Mouse (Mus musculus) lung, postnatal 36 days (tissue): ENCODE results near the gene Commd2.
A peak's percentile ranks its signal among the peaks of the same experiment; 100 is the strongest.

Source experiments
- DNase-seq: peaks from one replicate; pipeline ENCODE4 v3.0.0; 2022; ENCODE audit warnings: mixed read lengths

Gene Commd2

GRCm38 (mm10) chr3:57651231-57651864 is at the start of gene Commd2:
Commd2 (minus strand) TSS chr3:57651715.
- peak; percentile 92 for DNase-seq

GRCm38 (mm10) chr3:57696779-57697178 is 45.3 kb upstream of the Commd2 start:
- DNase-seq = no peak

- DNase-seq = no peak
These were observed 44.7 kb upstream of the Commd2 start for GRCm38 (mm10) chr3:57696249-57696648.

GRCm38 (mm10) chr3:57692719-57693118 is 41.2 kb upstream of the Commd2 start, which contains the start of gene Ankub1:
Ankub1 (minus strand) TSS chr3:57692799.
- DNase-seq = no peak

GRCm38 (mm10) chr3:57691772-57692171 is 40.3 kb upstream of the Commd2 start:
- DNase-seq = no peak

- no peak for DNase-seq
These were observed 26.3 kb upstream of the Commd2 start for GRCm38 (mm10) chr3:57677786-57678185.

GRCm38 (mm10) chr3:57674075-57674474 is 22.6 kb upstream of the Commd2 start:
- DNase-seq = peak; percentile 54

- peak; percentile 85 for DNase-seq
These were observed 22.1 kb upstream of the Commd2 start for GRCm38 (mm10) chr3:57673586-57673985.

GRCm38 (mm10) chr3:57667054-57667723 is 15.7 kb upstream of the Commd2 start:
- peak; percentile 93 for DNase-seq

- no peak for DNase-seq
These were observed 14.4 kb upstream of the Commd2 start for GRCm38 (mm10) chr3:57665880-57666279.

GRCm38 (mm10) chr3:57664682-57665081 is 13.2 kb upstream of the Commd2 start:
- DNase-seq = no peak

GRCm38 (mm10) chr3:57663731-57664130 is 12.2 kb upstream of the Commd2 start:
- peak; percentile 76 for DNase-seq

- no peak for DNase-seq
These were observed 7.1 kb upstream of the Commd2 start for GRCm38 (mm10) chr3:57658608-57659007.

- DNase-seq = no peak
These were observed 2.1 kb upstream of the Commd2 start for GRCm38 (mm10) chr3:57653646-57654045.

- DNase-seq = no peak
These were observed 970 bp upstream of the Commd2 start for GRCm38 (mm10) chr3:57652485-57652884.

- DNase-seq = no peak
These were observed 347 bp upstream of the Commd2 start for GRCm38 (mm10) chr3:57651865-57652259.

- no peak for DNase-seq
These were observed 8.3 kb downstream of the Commd2 start for GRCm38 (mm10) chr3:57643191-57643590.

- peak; percentile 91 for DNase-seq
These were observed 13.9 kb downstream of the Commd2 start for GRCm38 (mm10) chr3:57637596-57637995.

- no peak for DNase-seq
These were observed 16.6 kb downstream of the Commd2 start for GRCm38 (mm10) chr3:57634763-57635487.

GRCm38 (mm10) chr3:57626954-57627513 is 24.5 kb downstream of the Commd2 start:
- peak; percentile 25 for DNase-seq

- DNase-seq = peak; percentile 92
These were observed 26.1 kb downstream of the Commd2 start for GRCm38 (mm10) chr3:57625275-57625997.

- peak; percentile 76 for DNase-seq
These were observed 31.8 kb downstream of the Commd2 start for GRCm38 (mm10) chr3:57619718-57620117.

GRCm38 (mm10) chr3:57615652-57616051 is 35.9 kb downstream of the Commd2 start:
- no peak for DNase-seq
